Mouse (Mus musculus): Measurements from ENCODE around the gene Olfr319. TPM values are rescaled to one million over a fixed set of nuclear protein-coding genes. Genes with fewer than 3 reads are reported as not detected.
"Not testable (repeated sequence)": the region's sequence is repeated elsewhere in the genome, so short reads cannot be mapped to it uniquely, and the experiment has no call there.

Gene Olfr319
- not detected in 2 replicates for polyA plus RNA-seq (2016; fragmentation: Nextera tagmentation; extraction: Ambion mirVana)

GRCm38 (mm10) chr11:58698862-58699261 is at the start of gene Olfr319:
Gene Olfr319 (plus strand): TSS chr11:58699162.
- Histone ChIP-seq H3K4me3 (no peak within 1 kb of the TSS), H3K4me2 (no peak within 1 kb of the TSS), H3K9me3 (replicated peaks) (peaks cover 14% of the 10 kb centered on the region), H3K4me1 (replicated peaks) (no peaks in the 10 kb centered on the region), H3K9ac (no peak within 1 kb of the TSS), H3K36me3 (no peaks in the 10 kb centered on the region), H3K27me3 (replicated peaks) (no peaks in the 10 kb centered on the region), H3K27ac (ENCODE audit: poor library complexity, severe bottlenecking) (no peak within 1 kb of the TSS)
- WGBS = 73% methylated on average over 3 of the region's 3 CpGs
- no peak for ATAC-seq (ENCODE audit: insufficient number of reproducible peaks, low FRiP score)

- Histone ChIP-seq H3K27me3 (replicated peaks) (no peaks in the 10 kb centered on the region), H3K4me2 (no peak overlapping the region), H3K9me3 (replicated peaks) (peaks cover 5% of the 10 kb centered on the region; the same call in 1 of the 2 replicates), H3K36me3 (no peaks in the 10 kb centered on the region), H3K27ac (ENCODE audit: poor library complexity, severe bottlenecking) (no peak overlapping the region), H3K4me3 (no peak overlapping the region), H3K9ac (no peak overlapping the region), H3K4me1 (replicated peaks) (no peaks in the 10 kb centered on the region)
- 89% methylated on average over 3 of the region's 3 CpGs for WGBS
- ATAC-seq (ENCODE audit: insufficient number of reproducible peaks, low FRiP score) = no peak
These were observed 43.8 kb upstream of the Olfr319 start for GRCm38 (mm10) chr11:58655151-58655550.

GRCm38 (mm10) chr11:58658596-58658995 is 40.4 kb upstream of the Olfr319 start, which contains the start of gene Olfr322:
Gene Olfr322 (plus strand): TSS chr11:58658782.
- no peaks in the 10 kb centered on the region for H3K36me3 ChIP-seq
- no peaks in the 10 kb centered on the region for H3K9me3 ChIP-seq (replicated peaks)
- ATAC-seq (ENCODE audit: insufficient number of reproducible peaks, low FRiP score) = no peak
- H3K4me2 ChIP-seq = no peak within 1 kb of the TSS
- no peak within 1 kb of the TSS for H3K4me3 ChIP-seq
- H3K9ac ChIP-seq = no peak within 1 kb of the TSS
- no peak within 1 kb of the TSS for H3K27ac ChIP-seq (ENCODE audit: poor library complexity, severe bottlenecking)
- H3K4me1 ChIP-seq (replicated peaks) = no peaks in the 10 kb centered on the region
- WGBS = 82% methylated on average over 4 of the region's 4 CpGs
- H3K27me3 ChIP-seq (replicated peaks) = no peaks in the 10 kb centered on the region

- Histone ChIP-seq H3K27ac (ENCODE audit: poor library complexity, severe bottlenecking) (no peak overlapping the region), H3K9me3 (replicated peaks) (no peaks in the 10 kb centered on the region), H3K36me3 (no peaks in the 10 kb centered on the region), H3K4me1 (replicated peaks) (no peaks in the 10 kb centered on the region), H3K9ac (no peak overlapping the region), H3K4me3 (no peak overlapping the region), H3K27me3 (replicated peaks) (no peaks in the 10 kb centered on the region), H3K4me2 (no peak overlapping the region)
- ATAC-seq (ENCODE audit: insufficient number of reproducible peaks, low FRiP score) = no peak
These were observed 29.7 kb upstream of the Olfr319 start for GRCm38 (mm10) chr11:58669252-58669651.

GRCm38 (mm10) chr11:58671825-58672224 is 27.1 kb upstream of the Olfr319 start:
- H3K4me2 ChIP-seq = no peak overlapping the region
- no peak overlapping the region for H3K27ac ChIP-seq (ENCODE audit: poor library complexity, severe bottlenecking)
- WGBS = 51% methylated on average over 4 of the region's 4 CpGs
- no peaks in the 10 kb centered on the region for H3K4me1 ChIP-seq (replicated peaks)
- no peak overlapping the region for H3K4me3 ChIP-seq
- no peak for ATAC-seq (ENCODE audit: insufficient number of reproducible peaks, low FRiP score)
- no peaks in the 10 kb centered on the region for H3K9me3 ChIP-seq (replicated peaks)
- H3K9ac ChIP-seq = no peak overlapping the region
- no peaks in the 10 kb centered on the region for H3K36me3 ChIP-seq
- H3K27me3 ChIP-seq (replicated peaks) = no peaks in the 10 kb centered on the region

GRCm38 (mm10) chr11:58680799-58681198 is 18.2 kb upstream of the Olfr319 start, which contains the start of gene Olfr320:
Gene Olfr320 (plus strand): TSS chr11:58681099.
- Histone ChIP-seq H3K4me2 (no peak within 1 kb of the TSS), H3K27me3 (replicated peaks) (no peaks in the 10 kb centered on the region), H3K9me3 (replicated peaks) (no peaks in the 10 kb centered on the region), H3K36me3 (no peaks in the 10 kb centered on the region), H3K9ac (no peak within 1 kb of the TSS), H3K27ac (ENCODE audit: poor library complexity, severe bottlenecking) (no peak within 1 kb of the TSS), H3K4me3 (no peak within 1 kb of the TSS), H3K4me1 (replicated peaks) (no peaks in the 10 kb centered on the region)
- 70% methylated on average over 1 of the region's 1 CpGs for WGBS
- no peak for ATAC-seq (ENCODE audit: insufficient number of reproducible peaks, low FRiP score)

- no peak overlapping the region for H3K4me2 ChIP-seq
- ATAC-seq (ENCODE audit: insufficient number of reproducible peaks, low FRiP score) = no peak
- WGBS = 75% methylated on average over 11 of the region's 11 CpGs
These were observed 10.1 kb downstream of the Olfr319 start for GRCm38 (mm10) chr11:58709086-58709485.

GRCm38 (mm10) chr11:58717723-58718122 is 18.8 kb downstream of the Olfr319 start:
- H3K4me2 ChIP-seq; H3K9ac ChIP-seq; H3K27me3 ChIP-seq (replicated peaks); H3K4me3 ChIP-seq; H3K9me3 ChIP-seq (replicated peaks); H3K36me3 ChIP-seq; ATAC-seq (ENCODE audit: insufficient number of reproducible peaks, low FRiP score); H3K4me1 ChIP-seq (replicated peaks); H3K27ac ChIP-seq (ENCODE audit: poor library complexity, severe bottlenecking): not testable (repeated sequence)
- 87% methylated on average over 7 of the region's 7 CpGs for WGBS

More at GRCm38 (mm10) chr11:58709086-58709485, 10.1 kb downstream of the Olfr319 start:
- Histone ChIP-seq H3K9me3 (replicated peaks) (no peaks in the 10 kb centered on the region), H3K36me3 (no peaks in the 10 kb centered on the region), H3K4me1 (replicated peaks) (no peaks in the 10 kb centered on the region), H3K27me3 (replicated peaks) (no peaks in the 10 kb centered on the region), H3K27ac (ENCODE audit: poor library complexity, severe bottlenecking) (no peak overlapping the region), H3K4me3 (no peak overlapping the region), H3K9ac (no peak overlapping the region)

- ATAC-seq (ENCODE audit: insufficient number of reproducible peaks, low FRiP score) = no peak
- no peaks in the 10 kb centered on the region for H3K27me3 ChIP-seq (replicated peaks)
- H3K4me1 ChIP-seq (replicated peaks) = no peaks in the 10 kb centered on the region
- H3K9me3 ChIP-seq (replicated peaks) = no peaks in the 10 kb centered on the region
- H3K27ac ChIP-seq (ENCODE audit: poor library complexity, severe bottlenecking) = no peak overlapping the region
- H3K4me3 ChIP-seq = no peak overlapping the region
- no peak overlapping the region for H3K9ac ChIP-seq
- 78% methylated on average over 4 of the region's 4 CpGs for WGBS
- no peak overlapping the region for H3K4me2 ChIP-seq
- no peaks in the 10 kb centered on the region for H3K36me3 ChIP-seq
These were observed 20.7 kb downstream of the Olfr319 start for GRCm38 (mm10) chr11:58719701-58720100.

GRCm38 (mm10) chr11:58723914-58724313 is 25.0 kb downstream of the Olfr319 start, which contains the start of gene Olfr318:
Gene Olfr318 (minus strand): TSS chr11:58724014.
- Histone ChIP-seq H3K4me1 (replicated peaks) (no peaks in the 10 kb centered on the region), H3K27ac (ENCODE audit: poor library complexity, severe bottlenecking) (no peak within 1 kb of the TSS), H3K4me3 (no peak within 1 kb of the TSS), H3K27me3 (replicated peaks) (no peaks in the 10 kb centered on the region), H3K9ac (no peak within 1 kb of the TSS), H3K9me3 (replicated peaks) (0 out of 2 replicates have a peak, but pooled peaks cover 3% of the 10 kb centered on the region), H3K4me2 (no peak within 1 kb of the TSS), H3K36me3 (no peaks in the 10 kb centered on the region)
- ATAC-seq (ENCODE audit: insufficient number of reproducible peaks, low FRiP score) = no peak

GRCm38 (mm10) chr11:58727896-58728650 is 29.1 kb downstream of the Olfr319 start:
- not testable (repeated sequence) for H3K9me3 ChIP-seq (replicated peaks); H3K9ac ChIP-seq; H3K4me2 ChIP-seq; H3K27me3 ChIP-seq (replicated peaks); H3K36me3 ChIP-seq; H3K4me3 ChIP-seq; H3K4me1 ChIP-seq (replicated peaks); H3K27ac ChIP-seq (ENCODE audit: poor library complexity, severe bottlenecking); ATAC-seq (ENCODE audit: insufficient number of reproducible peaks, low FRiP score)
- WGBS = 73% methylated on average over 6 of the region's 6 CpGs

GRCm38 (mm10) chr11:58733372-58733771 is 34.4 kb downstream of the Olfr319 start:
- Histone ChIP-seq H3K36me3 (no peaks in the 10 kb centered on the region), H3K9me3 (replicated peaks) (no peaks in the 10 kb centered on the region), H3K4me2 (no peak overlapping the region), H3K4me1 (replicated peaks) (no peaks in the 10 kb centered on the region), H3K27me3 (replicated peaks) (no peaks in the 10 kb centered on the region), H3K9ac (no peak overlapping the region), H3K4me3 (no peak overlapping the region), H3K27ac (ENCODE audit: poor library complexity, severe bottlenecking) (no peak overlapping the region)
- ATAC-seq (ENCODE audit: insufficient number of reproducible peaks, low FRiP score) = no peak
- 54% methylated on average over 3 of the region's 3 CpGs for WGBS
